Mouse (Mus musculus) ovary, postnatal 14 days (tissue): ENCODE results near the gene Top3a.

Source experiments
- DNase-seq: peaks from one replicate; pipeline ENCODE4 v3.0.0; 2022; ENCODE audit warnings: low spot score

Top3a gene

DNA sequence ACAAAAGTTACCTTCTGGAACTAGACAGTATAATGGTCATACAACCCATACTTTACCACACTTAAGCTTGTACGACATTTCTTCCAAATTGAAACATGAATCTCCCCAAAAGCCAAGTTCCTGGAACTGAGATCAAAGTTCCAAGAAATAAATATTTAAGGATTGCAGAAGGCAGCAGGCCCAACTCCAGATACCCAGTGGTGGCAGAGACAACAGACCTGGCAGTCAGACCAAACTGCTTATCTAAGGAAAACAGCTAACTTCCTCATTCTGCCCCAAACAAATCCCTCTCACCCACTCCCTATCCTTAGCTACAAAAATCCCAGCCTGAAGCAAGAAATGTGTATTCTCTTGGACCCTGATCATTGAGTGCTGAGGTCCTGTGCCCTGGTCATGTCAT lies 2.3 kb downstream of the Top3a start:
- DNase-seq = no peak

DNA sequence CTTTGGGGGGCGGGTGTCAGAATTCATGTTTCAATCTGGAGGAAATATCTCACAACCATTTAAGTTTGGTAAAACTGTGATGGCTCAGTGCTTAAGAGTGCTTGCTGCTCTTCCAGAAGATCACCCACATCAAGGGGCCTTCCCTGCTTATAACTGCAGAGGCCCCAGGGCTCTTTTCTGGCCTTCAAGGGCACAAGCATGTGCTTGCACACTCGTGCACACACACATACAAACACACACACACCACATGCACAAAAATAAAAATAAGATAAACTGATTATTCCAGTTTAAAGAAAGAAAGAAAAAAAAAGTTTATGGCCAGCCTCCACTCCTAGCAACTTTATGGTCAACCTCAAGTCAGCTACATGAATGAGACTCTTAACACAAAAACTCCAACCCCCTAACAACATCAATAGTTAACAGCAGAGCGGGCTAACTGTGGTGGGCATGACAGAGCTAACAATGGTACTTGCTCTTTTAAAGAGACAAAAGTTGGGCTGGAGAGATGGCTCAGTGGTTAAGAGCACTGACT lies 2.9 kb downstream of the Top3a start:
- DNase-seq = no peak

DNA sequence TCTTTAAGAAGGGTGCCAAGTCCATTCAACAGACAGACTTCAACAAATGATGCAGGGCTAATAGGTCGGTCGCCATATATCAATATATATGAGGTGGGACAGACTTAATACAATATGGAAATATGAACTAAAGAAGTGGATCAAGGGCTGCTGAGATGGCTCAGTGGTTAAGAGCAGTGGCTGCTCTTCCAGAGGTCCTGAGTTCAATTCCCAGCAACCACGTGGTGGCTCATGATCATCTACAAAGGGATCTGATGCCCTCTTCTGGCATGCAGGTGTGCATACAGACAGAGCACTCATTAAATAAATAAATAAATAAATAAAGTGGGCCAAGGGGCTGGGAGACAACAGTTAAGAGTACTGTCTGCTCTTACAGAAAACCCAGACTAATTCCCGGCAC lies 5.0 kb downstream of the Top3a start:
- no peak for DNase-seq

DNA sequence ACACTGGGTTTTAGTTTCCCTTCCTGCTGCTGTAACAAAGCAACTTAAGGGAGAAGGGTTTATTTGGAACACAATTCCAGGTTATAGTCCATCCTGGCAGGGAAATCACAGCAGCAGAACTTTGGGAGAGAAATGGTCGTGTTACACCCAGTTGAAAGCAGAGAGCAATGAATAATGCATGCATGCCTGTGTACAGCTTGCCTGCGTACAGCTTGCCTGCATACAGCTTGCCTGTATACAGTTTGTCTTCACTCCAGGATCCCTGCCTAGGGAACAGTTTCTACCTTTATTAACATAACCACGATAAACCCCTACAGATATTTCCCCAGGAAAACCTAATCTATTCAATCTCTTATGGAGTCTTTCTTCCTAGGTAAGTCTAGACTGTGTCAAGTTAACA lies 6.4 kb downstream of the Top3a start:
- DNase-seq = no peak

DNA sequence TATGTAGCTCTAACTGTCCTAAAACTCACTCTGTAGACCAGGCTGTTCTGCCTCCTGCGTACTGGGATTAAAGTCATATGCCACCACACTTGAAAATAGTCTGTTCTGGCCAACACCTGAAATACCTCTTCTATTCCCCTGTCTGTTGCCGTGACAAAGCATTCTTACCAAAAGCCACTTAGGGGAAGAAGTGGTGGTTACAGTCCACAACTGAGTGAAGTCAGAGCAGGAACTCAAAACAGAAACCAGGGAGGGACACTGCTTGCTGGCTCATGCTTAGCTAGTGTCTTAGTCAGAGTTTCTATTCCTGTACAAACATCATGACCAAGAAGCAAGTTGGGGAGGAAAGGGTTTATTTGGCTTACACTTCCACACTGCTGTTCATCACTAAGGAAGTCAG lies 7.8 kb downstream of the Top3a start:
- DNase-seq = no peak

DNA sequence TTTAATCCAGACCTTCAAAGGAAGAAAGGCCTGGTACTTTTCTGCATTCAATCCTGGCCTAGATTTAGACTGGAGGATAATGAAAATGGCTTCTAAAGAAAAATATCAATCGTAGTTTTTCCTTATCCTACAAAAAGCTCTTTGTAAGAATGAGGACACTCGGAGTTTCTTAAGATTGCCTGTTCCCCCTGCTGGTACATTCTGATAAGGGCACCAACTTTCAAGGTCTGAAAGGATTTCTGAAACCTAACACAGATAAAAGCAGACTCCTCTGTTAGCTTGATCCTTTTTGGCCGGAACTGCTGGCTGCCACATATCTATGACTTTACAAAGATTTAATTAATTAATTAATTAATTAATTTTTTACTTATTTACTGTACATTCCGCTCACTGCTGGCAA lies 10.2 kb downstream of the Top3a start:
- no peak for DNase-seq

DNA sequence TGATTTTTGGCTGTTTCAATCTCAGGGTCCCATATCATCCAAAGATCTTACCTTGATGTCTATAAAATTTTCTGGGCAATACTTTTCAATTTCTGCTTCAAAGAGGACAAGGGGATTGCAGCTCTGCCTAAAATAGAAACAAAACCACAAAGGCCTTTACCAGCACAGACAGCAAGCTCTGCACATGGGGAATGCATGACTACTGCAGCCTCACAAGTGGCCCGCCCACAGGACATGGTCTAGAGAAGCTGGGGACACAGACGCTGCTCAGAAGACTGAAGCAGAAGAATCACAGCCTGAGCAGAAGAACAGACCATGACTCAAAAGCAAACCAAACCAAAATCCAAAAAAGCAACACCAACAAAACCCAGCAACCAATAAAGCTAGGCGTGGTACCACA lies 15.5 kb downstream of the Top3a start:
- no peak for DNase-seq

DNA sequence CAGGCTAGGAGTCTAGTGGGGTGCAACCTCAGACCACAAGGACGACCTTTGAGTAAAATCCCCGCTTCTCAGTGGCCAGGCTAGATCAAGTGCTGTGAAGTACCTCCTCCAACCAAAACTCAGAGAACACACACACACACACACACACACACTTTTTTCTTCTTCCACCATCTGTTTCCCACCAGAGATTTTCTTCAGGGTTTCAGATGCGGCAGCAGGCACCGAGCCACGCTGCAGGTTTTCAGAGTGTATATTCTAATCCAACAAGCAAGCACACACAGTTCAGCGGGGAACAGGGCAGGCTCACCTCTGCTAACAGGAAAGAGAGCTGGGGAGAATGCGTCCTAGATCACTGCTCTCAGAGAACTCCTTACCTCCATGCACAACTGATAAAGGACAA lies 21.6 kb downstream of the Top3a start:
- no peak for DNase-seq

DNA sequence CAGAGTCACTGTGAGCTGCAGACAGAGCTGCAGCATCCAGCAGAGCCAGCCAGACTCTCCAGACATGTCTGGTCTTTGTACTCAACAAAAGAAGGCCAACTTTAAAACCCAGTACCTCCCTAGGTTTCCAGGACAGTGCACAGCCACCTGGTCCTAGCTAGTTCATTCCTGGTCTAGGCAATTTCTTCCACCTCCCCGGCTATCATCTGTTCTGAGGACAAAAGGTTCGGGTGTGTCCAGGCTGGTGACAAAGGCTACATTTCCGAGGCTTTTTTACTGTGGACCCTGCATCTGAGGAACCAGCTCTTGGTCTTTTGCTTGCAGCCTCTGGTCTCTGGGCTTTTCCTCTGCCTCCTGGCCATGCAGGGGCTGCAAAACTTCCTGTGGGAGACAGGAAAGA lies 36.8 kb downstream of the Top3a start:
- DNase-seq = no peak

DNA sequence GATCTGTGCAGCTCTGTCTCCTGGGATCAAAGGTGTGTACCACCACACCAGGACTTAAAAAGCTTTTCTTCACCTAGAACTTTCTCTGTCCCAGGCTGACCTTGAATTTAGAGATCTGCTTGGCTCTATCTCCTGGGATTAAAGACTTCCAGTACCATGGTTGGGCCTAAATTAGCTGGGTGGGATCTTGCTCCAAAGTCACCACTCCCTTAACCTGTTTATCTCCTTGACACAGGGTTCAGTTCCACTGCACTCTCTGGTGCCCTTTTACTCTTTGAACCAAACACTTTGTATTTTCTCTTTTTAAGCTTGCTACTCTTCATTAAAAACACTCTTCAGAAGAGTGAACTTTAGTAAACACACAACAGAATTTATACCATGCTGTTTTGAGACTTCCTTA lies 39.7 kb downstream of the Top3a start:
- DNase-seq = no peak

DNA sequence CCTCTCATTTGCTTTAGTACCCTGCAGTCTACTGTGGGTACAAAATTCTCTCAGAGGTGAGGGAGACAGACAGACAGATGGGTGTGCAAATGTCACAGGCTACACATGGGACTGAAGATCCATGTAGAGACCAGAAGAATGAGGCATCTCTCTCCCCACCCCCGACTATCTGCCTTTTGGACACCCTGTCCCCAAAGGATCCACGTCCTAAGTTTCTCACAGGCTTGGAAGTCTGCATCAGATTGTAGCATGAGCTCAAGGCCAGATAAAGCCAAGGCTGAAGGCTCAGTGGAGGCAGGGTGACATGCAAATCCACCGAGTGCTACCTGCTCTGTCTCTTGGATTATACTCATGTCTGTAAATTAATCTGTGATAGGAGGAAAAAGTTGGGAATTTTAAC lies 40.7 kb downstream of the Top3a start:
- no peak for DNase-seq

DNA sequence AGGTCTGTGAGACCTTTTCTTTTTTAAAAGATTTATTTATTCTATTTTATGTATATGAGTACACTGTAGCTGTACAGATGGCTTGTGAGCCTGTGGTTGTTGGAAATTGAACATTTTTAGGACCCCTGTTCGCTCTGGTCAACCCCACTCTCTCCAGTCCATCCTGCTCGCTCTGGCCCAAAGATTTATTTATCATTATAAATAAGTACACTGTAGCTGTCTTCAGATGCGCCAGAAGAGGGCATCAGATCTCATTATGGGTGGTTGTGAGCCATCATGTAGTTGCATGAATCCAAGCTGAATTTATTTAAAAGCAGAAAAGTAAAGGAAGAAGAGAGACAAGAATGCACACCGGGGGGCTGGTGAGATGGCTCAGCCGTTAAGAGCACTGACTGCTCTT lies 42.0 kb downstream of the Top3a start:
- no peak for DNase-seq

DNA sequence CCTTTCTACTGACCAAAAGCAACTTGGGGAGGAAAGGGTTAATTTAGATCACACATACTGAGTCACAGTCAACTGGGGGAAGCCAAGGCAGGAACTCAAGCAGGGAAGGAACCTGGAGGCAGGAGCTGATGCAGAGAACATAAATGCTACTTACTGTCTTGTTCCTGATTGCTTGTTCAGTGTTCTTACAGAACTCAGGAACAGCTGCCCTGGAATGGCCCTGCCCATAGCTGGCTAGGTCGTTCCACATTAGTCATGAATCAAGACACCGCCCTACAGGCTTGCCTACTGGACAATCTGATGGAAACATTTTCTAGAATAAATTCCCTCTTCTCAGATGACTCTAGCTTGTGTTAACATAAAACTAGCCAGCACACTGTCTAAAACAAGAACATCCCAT lies 43.0 kb downstream of the Top3a start:
- no peak for DNase-seq

DNA sequence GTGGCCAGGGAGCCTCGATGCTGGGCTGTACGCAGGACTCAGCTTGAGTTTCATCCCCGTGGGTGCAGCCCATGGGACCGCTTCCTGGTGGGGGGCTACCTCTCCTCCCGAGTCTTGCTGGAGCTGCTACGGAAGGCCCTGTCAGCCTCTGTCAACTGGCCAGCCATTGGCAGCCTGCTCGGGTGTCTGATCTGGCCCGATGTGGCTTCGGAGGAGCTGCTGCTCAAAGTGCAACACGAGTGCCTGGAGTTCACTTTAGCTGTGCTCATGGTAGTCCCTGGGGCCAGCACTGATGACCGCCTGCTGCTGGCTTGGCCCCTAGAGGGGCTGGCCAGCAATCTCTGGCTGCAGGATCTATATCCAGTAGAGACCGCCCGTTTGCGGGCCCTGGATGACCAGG lies 45.9 kb downstream of the Top3a start:
- DNase-seq = no peak

DNA sequence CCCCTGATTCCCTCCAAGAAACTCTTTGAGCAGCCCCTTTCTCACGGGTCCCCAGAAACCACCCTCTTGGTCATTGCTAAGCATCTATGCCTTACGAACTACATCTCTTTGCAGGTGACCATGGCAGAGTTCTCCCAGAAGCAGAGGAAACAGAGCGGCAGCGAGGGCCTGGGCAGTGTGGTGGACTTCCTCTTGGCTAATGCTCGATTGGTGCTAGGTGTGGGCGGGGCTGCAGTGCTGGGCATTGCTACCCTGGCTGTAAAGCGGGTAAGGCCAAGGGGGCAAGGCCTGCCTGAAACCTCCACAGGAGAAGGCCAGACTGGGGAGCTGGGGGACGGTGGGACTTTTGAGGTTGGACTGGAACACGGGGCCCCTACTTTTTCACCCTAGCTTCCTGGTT lies 47.0 kb downstream of the Top3a start:
- DNase-seq = no peak

DNA sequence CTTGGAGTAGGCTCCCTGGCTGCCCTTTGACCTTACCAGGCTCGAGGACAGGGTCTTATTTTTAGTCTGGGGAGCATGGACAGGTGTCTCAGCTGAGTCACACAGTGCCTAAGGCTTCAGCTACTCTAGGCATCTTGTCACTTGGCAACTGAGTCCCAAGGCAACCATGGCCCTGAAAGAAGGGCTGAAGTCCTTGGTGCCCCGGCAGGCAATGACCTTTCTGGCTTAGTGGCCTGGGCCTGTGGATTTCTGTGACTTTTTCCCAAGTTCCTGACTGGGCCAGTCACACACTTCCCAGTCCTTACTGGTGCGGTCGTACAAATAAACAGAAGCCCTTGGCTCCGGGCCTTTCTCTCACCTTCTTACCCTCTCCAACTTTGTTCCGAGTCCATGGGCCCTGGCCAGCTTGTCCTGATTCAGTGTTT lies 47.9 kb downstream of the Top3a start:
- no peak for DNase-seq

DNA sequence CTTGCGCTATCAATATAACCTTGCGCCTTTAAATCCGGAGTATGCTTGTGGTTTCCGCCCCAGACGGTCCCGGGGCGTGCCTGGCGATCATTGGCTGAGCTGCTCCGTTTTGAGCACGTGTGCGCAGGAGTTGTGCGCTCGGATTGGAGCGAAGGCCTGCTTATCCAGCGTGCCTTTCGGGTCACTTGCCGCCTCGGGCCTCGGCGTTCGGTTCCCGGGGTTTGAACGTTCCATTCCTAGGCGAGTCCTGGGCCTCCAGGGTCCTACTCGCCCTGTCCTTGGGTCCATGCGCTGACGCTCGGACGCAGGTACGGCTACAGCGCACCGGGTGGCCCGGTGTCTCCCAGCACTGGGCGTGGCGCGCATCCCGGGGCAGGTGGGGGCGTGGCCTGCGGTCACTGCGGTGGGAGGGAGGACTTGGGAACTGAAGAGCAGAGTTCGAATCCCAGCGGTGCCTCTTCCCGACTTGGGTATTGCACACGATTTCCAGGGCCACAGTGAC lies 48.9 kb downstream of the Top3a start, which contains the start of gene Mief2:
Mief2 (plus strand) TSS at position 139 of the 502 bp plus-strand sequence.
- DNase-seq = peak; percentile 80

DNA sequence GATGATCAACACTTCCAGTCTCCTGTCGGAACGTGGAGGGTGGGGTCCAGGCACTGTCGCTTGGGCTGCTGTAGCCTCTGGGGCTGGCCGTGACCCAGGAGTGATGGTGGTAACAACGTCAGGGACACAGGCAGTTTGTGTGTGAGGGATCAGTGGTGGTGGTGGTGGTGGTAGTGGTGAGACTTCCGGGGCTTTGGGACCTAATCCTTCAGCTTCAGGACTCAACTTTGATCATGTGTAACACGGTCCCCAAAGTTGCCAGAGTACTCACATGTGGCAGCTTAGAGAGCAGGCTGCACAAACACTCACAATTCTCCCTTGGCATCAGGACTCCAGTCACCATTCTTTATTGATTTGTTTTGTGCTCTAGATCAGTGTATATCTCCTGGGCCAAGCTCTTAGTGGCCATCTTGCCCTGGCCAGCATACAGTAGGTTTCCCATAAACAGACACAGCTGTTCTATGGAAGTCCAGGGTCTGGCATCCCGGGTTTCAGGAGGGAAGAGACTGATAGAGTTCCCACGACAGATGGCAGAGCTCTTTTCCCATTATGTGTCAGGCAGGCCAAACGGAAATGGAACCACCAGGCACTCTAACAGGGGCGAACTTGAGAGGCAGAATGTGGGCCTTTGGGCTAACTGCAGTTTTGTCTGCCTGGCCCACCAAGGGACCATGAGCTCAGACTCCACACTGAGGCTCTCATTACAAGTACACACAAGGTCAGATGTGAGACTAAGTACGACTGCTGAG lies 49.6 kb downstream of the Top3a start:
- DNase-seq = no peak

DNA sequence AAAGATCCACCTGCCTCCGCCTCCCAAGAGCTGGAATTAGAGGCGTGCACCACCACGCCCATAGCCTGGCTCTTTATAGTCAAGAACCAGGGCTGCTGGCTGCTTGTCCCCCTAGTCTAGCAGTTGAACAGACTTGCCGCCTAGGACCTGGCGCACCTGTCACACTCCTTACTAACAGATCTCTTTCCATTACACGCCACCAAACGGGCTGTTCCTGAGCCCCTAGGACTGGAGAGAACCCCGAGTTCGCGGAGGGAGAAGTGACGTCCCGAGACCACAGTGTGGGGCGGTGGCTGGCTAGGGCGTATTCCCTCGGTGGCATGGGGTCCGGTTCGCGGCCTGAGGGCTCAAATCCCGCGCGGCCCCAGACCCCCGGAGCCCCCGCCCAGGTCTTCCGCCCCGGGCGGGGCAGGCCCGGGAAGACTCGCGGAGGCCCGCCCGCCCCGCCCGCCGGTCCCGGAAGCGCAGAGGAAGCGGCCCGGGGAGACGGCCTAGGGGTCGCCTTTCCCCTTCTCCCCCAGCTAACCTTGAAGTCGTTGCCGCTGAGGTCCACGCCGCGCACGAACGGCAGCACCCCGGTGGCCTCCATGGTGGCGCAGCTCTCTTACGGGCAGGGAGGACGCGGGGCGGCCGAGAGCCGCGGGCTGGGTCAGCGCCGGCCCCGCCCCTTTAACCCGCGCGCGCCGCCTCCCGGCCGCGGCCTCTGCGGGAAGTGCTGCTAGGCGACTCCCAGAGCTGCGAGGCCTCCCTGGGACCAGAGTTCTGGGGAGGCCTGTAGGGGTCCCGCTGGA lies 50.4 kb downstream of the Top3a start, which contains the start of gene Flii:
Flii (minus strand) TSS at position 663 of the 791 bp plus-strand sequence.
- DNase-seq = peak; percentile 79

DNA sequence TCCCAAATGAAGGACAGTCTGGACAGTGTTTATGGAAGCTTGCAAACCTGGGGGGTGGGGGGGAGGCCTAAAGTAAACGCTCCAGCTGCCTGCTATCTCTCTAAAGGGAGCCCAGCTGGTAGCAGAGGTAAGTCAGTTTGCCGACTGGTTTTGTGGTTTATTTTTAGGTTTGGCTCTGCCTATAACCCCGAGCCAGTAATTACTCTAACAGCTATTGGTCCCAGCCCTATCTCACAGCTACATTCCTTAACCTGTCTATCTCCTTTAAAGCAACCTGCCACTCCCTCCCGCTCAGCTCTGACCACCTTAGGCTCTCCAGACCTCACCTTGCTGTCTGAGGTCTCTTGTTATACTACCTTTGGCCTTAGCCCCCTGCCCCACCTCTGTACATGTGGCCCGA lies 57.9 kb downstream of the Top3a start:
- no peak for DNase-seq

DNA sequence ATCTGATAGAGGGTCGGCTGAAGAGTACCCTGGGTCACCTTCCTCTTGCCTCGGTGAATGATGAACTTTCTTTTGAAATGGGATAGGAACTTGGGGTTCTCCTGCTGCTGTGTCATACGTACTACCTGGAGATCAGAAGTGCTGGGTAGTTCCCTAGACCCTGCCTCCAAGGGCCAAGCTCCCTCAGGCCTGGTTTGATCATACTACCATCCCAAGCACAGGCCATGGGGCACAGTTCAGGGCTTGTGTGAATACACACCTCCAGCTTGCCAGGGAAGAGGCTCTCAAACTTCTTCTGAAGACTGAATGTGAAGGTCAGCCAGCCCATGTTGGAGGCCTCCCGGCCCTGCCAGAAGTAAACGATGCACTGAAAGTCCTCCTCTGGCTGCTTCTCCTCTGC lies 61.3 kb downstream of the Top3a start:
- no peak for DNase-seq

DNA sequence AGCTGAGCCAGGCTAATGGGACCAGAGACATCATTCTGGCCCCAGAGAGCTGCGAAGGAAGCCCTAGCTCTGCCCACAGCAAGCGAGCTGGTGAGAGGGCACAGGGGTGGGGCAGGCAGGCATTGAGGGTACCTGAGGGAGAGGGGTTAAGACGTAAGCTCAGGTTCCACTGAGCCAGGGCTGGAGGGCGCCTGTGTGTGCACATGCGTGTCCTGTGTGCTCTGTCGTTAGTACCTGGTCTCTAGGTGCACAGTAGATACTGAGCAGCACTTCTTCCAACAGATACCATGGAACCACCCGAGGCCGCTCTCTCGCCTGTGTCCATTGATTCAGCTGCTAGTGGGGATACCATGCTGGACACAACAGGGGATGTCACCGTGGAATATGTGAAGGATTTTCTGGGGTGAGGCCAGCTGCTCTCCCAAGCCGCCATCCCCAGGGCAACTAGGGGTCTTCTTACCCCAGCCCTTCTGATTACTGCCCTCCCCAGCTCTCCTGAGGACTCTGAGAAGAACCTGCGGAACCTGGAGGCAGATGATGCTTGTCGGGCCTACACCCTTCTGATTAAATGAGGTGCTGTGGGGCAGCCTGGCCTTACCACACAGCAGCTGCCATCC lies 64.4 kb downstream of the Top3a start:
- no peak for DNase-seq

DNA sequence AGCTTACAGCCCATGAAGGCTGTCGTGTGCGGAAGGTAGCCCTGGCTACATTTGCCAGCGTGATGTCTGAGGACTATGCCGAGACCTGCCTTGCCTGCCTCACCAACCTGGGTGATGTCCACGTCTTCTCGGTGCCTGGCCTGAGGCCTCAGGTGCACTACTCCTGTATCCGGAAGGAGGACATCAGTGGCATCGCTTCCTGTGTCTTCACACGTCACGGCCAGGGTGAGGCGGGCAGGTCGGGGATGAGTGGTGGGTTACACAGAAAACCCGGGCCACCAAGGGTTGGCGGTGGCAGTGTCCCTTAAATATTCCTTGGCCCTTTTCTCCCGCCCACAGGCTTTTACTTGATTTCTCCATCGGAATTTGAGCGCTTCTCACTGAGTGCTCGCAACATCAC lies 65.1 kb downstream of the Top3a start:
- no peak for DNase-seq
